Mouse (Mus musculus) common myeloid progenitor, adult 5-6 weeks (primary cell): ENCODE results near the gene Slc38a10. TPM values are rescaled to one million over a fixed set of nuclear protein-coding genes. Genes with fewer than 3 reads are reported as not detected.

Experiments
- ATAC-seq: replicated peaks from 2 replicates; pipeline ENCODE4 v1.8.0; 2016; ENCODE audit warnings: low read depth, mild to moderate bottlenecking, moderate TSS enrichment, inconsistent platforms; ENCODE audit not compliant: poor library complexity, severe bottlenecking
- total RNA-seq: library from RNA; stranded (forward); fragments of 200-1000, 187-1606 nt; gene quantifications from 2 replicates; pipeline ENCODE4 v1.2.3, GENCODE M21; 2017

Slc38a10 gene
- total RNA-seq, 1 experiment from 2014 or later = 49.5 TPM

DNA sequence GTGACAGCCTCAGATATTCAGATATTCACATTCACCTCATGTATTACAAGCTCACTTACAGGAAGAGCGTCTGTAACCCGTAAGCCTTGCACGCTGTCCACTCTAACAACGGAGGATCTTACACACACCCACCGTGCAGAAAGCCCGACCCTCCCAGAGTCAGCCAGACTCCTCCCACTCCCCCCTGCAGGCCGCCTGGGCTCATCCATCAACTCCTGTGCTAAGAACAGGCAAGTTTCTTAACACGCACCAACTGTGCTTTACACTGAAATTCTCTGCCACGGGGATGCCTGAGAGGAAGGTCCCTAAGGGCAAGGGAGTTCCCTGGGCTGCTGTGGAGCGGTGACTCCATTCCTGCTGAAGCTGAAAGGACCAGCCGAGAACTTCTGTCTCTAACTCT, 81.9 kb downstream of the Slc38a10 start:
- ATAC-seq = no peak

DNA sequence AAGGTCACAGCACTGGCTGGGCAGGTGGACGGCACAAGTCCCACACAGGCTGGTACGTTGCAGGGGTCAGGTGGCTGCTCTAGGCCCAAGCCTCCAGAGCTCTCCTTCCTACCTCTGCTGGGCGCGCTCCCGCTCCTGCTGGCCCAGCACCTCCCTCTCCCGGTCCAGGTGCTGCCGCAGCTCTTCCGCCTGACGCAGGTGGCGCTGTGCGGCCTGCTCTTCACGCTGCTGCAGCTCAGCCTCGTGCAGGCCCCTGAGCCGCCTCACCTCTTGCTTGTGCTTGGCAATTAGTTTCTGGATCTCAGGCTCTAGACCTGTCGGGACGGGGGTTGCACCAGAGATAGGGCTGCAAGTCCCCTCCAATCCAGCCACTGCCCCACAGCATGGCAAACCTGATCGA, 83.3 kb downstream of the Slc38a10 start:
- no peak for ATAC-seq

DNA sequence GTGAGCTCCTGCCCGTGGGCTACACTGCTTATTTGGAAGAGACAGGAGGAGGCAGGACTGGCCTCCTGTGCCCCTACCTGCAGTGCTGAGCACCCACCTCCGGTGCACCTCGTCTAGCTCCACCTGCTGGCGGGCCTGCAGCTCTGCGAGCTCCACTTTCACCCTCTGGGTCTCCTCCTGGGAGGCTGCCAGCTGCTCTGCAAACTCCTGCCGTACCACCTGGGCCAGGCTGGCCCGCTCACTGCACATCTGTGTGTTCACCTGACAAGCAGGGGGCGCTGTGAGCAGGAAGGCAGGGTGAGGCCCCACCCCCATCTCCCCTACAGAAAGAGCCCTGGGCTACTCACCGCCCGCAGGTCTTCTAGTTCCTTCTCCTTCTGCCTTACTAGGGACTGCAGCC, 85.9 kb downstream of the Slc38a10 start:
- ATAC-seq = peak; percentile 44

DNA sequence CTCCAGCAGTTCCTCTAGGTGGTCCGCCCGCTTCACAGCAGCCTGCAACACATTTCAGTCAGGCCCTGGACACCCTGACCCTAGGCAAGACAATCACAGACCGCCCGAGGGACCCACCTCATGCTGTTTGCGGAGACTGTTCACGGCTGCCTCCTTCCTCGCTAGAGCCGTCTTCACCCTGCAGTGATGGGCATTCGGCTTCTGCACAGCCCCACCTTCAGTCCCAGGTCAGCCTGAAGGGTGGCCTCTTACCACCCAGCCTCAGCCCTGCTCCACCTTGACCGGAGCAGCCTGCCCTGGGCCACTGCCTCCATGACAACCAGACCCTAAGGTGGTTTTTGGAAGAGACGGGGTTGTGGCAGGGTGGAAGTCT, 86.5 kb downstream of the Slc38a10 start:
- ATAC-seq = no peak

DNA sequence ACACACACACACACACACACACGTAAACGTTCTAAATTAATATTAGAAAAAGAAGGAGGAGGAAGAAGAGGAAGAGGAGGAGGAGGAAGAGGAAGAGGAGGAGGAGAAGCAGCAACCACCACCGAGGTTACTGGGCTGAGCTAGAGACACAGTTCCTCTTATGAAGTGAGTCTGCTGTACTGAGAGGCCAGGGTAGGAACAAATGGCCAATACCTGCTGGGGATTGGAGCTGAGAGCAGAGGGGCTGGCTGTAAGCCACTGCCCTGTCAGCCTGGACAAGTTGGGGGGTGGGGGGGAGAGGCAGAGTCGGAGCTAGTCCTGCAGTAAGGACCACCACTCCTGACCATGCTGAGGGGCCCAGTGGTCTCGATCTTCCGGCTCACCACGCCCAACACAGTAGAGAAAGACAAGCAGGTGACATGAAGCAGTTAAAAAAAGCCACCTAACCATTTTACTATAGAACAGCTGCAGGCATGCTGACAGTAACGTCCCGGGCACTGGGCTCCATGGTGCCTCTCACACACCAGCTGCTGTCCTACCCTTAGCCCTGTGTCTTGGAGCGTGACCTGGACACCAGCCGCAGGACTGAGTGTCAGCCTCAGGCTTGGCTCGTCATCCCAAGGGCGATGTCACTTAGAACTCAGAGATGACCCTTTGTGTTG, 87.0 kb downstream of the Slc38a10 start:
- peak; percentile 50 for ATAC-seq

DNA sequence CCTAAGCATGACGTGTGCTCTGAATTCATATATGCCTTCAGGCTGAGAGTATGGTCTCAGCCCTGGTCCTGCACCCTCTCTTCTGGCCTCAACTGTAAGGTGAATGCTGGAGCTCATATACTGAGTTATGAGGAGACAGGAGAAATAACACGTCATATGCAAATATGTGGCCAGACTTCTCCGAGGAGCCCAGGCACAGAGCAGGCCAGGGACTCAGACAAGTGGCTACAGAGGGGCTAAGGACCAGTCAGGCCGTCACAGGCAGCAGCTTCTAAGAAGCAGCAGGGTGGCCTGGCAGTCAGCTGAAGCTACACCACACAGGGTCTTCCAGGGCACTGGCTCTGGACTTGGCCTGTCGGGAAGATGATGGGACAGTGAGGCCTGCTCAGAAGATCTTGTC, 87.8 kb downstream of the Slc38a10 start:
- ATAC-seq = no peak

DNA sequence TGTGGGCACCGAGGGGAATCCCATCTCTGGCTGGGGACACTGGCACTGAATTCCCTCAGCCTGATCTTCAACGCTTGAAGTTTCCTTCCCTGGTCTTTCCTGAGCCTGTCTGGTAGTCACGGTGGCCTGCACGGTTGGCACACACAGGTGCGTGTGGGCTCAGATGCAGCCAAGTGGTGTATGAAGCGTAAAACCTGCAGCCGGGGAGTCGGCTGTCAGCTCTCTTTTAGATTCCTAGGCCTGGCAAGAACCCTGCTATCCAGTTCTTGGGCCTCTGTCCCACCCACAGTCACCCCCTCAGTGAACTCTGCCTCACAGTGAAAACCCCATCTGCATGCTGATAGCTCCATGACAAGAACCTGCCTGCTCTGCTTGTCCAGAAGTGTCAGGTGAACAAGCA, 90.5 kb downstream of the Slc38a10 start:
- ATAC-seq = no peak

DNA sequence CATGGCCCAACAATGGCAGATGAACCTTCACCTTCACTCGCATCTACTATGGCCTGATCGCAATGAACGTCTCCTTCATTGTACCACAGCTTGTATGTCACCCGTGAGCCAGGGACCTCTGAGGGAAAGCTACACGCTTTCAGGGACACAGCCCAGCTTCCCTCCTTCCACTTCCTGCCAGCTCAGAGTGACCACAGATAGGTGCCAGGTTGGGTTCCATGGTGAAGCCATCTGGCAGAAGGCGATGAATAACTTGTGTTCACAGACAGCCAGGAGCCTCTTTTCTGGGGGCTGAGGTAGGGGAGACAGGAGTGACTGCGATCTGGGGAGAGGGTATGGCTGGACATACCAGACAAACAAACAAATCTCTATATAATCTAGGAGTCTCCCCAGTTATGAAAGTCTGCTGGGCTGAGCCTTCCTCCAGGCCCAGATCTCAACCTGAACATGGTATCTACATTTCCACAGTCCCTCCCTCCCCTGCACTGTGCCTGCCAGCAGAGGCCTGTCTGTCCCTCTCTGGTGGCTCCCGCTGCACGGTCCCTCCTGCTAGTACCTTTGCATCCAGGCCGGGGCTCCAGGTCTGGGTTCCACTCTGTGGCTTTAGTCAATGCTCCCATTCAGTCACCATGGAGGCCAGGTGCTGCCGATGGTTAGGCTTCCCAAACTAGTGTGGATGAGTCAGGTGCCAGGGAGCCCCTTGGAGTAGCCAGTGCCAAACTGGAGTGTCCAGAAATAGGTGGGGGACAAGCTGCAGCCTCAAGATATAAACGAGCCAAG, 95.0 kb downstream of the Slc38a10 start:
- ATAC-seq = no peak

Other genes starting within 250 kb of the Slc38a10 start
- gene Chmp6, start 237.9 kb downstream of the Slc38a10 start, total RNA-seq = 26.9 and 37.8 TPM in 2 replicates
- 6.0 and 6.3 TPM in 2 replicates for gene Baiap2, start 208.6 kb downstream of the Slc38a10 start, total RNA-seq
- gene Aatk, start 104.2 kb downstream of the Slc38a10 start, total RNA-seq = 1.2 and 2.6 TPM in 2 replicates
- 31.4 and 34.0 TPM in 2 replicates for gene Cep131, start 64.5 kb downstream of the Slc38a10 start, total RNA-seq
- 5.3 and 7.9 TPM in 2 replicates for gene Tepsin, start 52.6 kb downstream of the Slc38a10 start, total RNA-seq
- gene Ndufaf8, start 52.4 kb downstream of the Slc38a10 start, total RNA-seq = 15.7 and 21.7 TPM in 2 replicates
- gene Bahcc1, start 81.6 kb upstream of the Slc38a10 start, total RNA-seq = 6.1 and 13.2 TPM in 2 replicates
- 857 and 890 TPM in 2 replicates for gene Actg1, start 197.2 kb upstream of the Slc38a10 start, total RNA-seq
- gene Fscn2, start 210.2 kb upstream of the Slc38a10 start, total RNA-seq = not detected in 2 replicates
- gene Faap100, start 227.4 kb upstream of the Slc38a10 start, total RNA-seq = 6.6 and 18.3 TPM in 2 replicates